In genomic region chr12:26452951-26453350, GRCm38 (mm10) we compare ENCODE assay signal across 23 mouse cellular contexts. TPM values are rescaled to one million over a fixed set of nuclear protein-coding genes. Genes with fewer than 3 reads are reported as not detected.
DNase-seq lines count a peak whose midpoint lies in the region; ATAC-seq and TF ChIP-seq lines count a peak whose summit lies in the region.
"Had no signal": no experiment of that assay in that cellular context is flagged by ENCODE, and none has a peak within 500 bp of the region (broad histone marks: within the 10 kb centered on the region; RNA-seq: fewer than 3 reads in every experiment).

No protein-coding gene starts in this region.

- H3K9ac ChIP-seq in heart, adult 2 months (ENCODE audit: low read depth, low read length), result peak overlapping the region; percentile 25; the same call in 1 of the 2 replicates
- H3K9ac ChIP-seq in liver, postnatal 0 days (replicated peaks), result no peak overlapping the region
- no peak overlapping the region for H3K9ac ChIP-seq in intestine, postnatal 0 days (ENCODE audit: low read depth, low read length)
- H3K9ac ChIP-seq: heart, embryonic 15.5 days; hindbrain, embryonic 15.5 days had no signal

- no peak overlapping the region for H3K4me3 ChIP-seq in heart, adult 2 months
- peak overlapping the region; percentile 57 for H3K4me3 ChIP-seq in liver, postnatal 0 days (ENCODE audit: low read depth, low read length)
- H3K4me3 ChIP-seq in intestine, postnatal 0 days (ENCODE audit: low read depth, low read length), result no peak overlapping the region
- H3K4me3 ChIP-seq: embryonic facial prominence, embryonic 10.5 days; gastrocnemius, adult 2 months; heart, embryonic 15.5 days; hindbrain, embryonic 15.5 days had no signal

- DNase-seq in heart, adult 2 months, result no peak
- no peak for DNase-seq in heart, adult 11 months
- DNase-seq in liver, postnatal 0 days, result no peak
- DNase-seq in liver, result no peak
- no peak for DNase-seq in urinary bladder, postnatal 36 days (ENCODE audit: low spot score in 2 of 2)
- DNase-seq: adrenal gland, postnatal 25 days; cerebellum, adult 11-12 months; cerebellum, adult 9-11 months; cerebellum, postnatal 36 days; gastrocnemius, adult 2 months; gastrocnemius, postnatal 25 days; heart, adult 18-20 months; heart, postnatal 14 days had no signal

- ATAC-seq in liver, postnatal 0 days, result no peak
- ATAC-seq in common myeloid progenitor, adult 5-6 weeks (replicated peaks; ENCODE audit: low read depth, poor library complexity, severe bottlenecking), result peak; percentile 53
- no peak for ATAC-seq in intestine, postnatal 0 days
- ATAC-seq: activated CD4-positive, CD25-positive, alpha-beta regulatory T cell, adult 4 months; forebrain, embryonic 14.5 days; Patski had no signal

- H3K27me3 ChIP-seq in heart, adult 2 months (ENCODE audit: control insufficient read depth, insufficient read depth, low read length), result no peaks in the 10 kb centered on the region
- H3K27me3 ChIP-seq in liver, postnatal 0 days (ENCODE audit: insufficient read depth, low read length), result no peaks in the 10 kb centered on the region
- H3K27me3 ChIP-seq in intestine, postnatal 0 days (replicated peaks; ENCODE audit: control insufficient read depth, insufficient read depth, low read length), result no peaks in the 10 kb centered on the region
- H3K27me3 ChIP-seq: CH12.LX; heart, embryonic 15.5 days; hindbrain, embryonic 15.5 days; Patski had no signal

- WGBS in heart, adult 2 months, result 28% methylated on average over 4 of the region's 4 CpGs
- WGBS in liver, postnatal 0 days (ENCODE audit: insufficient replicate concordance), result 19% methylated on average over 4 of the region's 4 CpGs
- WGBS in intestine, postnatal 0 days, result 35% methylated on average over 4 of the region's 4 CpGs

- peaks cover 32% of the 10 kb centered on the region for H3K36me3 ChIP-seq in heart, adult 2 months (ENCODE audit: control insufficient read depth, insufficient read depth, low read length)
- H3K36me3 ChIP-seq in liver, postnatal 0 days (replicated peaks; ENCODE audit: insufficient read depth, low read length), result peaks cover 49% of the 10 kb centered on the region
- no peaks in the 10 kb centered on the region for H3K36me3 ChIP-seq in intestine, postnatal 0 days (ENCODE audit: control insufficient read depth, insufficient read depth)
- H3K36me3 ChIP-seq: embryonic facial prominence, embryonic 10.5 days; heart, embryonic 15.5 days; hindbrain, embryonic 15.5 days had no signal

- intact Hi-C loops in heart, adult 2 months (cut with DNase I), result no loop called here

- no peak for TF ChIP-seq POLR2A in heart, adult 2 months (IDR thresholded peaks at IDR 0.05; ENCODE audit: insufficient read depth, low read depth, low read length)

- H3K4me2 ChIP-seq in liver, postnatal 0 days (ENCODE audit: low read depth, low read length), result peak overlapping the region; percentile 72
- H3K4me2 ChIP-seq in intestine, postnatal 0 days (replicated peaks; ENCODE audit: low read depth), result no peak overlapping the region
- H3K4me2 ChIP-seq: heart, embryonic 11.5 days; heart, embryonic 15.5 days; hindbrain, embryonic 15.5 days had no signal

- no peak for TF ChIP-seq EP300 in heart, adult 2 months (IDR thresholded peaks at IDR 0.05; ENCODE audit: insufficient read depth, low read depth, low read length)
- no peak for TF ChIP-seq EP300 in liver, postnatal 0 days (IDR thresholded peaks at IDR 0.05; ENCODE audit: low read depth)

- no peaks in the 10 kb centered on the region for H3K9me3 ChIP-seq in liver, postnatal 0 days (ENCODE audit: low read length)
- H3K9me3 ChIP-seq in intestine, postnatal 0 days (ENCODE audit: control insufficient read depth), result no peaks in the 10 kb centered on the region
- H3K9me3 ChIP-seq: embryonic facial prominence, embryonic 10.5 days; heart, embryonic 15.5 days; hindbrain, embryonic 15.5 days had no signal

- no peak for TF ChIP-seq CTCF in heart, adult 2 months (IDR thresholded peaks at IDR 0.05)
- TF ChIP-seq CTCF in liver, postnatal 0 days (IDR thresholded peaks at IDR 0.05; ENCODE audit: low read depth), result no peak
- no peak for TF ChIP-seq CTCF in intestine, postnatal 0 days (IDR thresholded peaks at IDR 0.05; ENCODE audit: low read depth)

- peak overlapping the region; percentile 9; the same call in 1 of the 2 replicates for H3K27ac ChIP-seq in heart, adult 2 months
- 0 out of 2 replicates have a peak overlapping the region, but pooled peaks have one; percentile 4 for H3K27ac ChIP-seq in liver, postnatal 0 days (ENCODE audit: low read depth)
- no peak overlapping the region for H3K27ac ChIP-seq in intestine, postnatal 0 days (ENCODE audit: low read depth, low read length)
- H3K27ac ChIP-seq: embryonic facial prominence, embryonic 10.5 days; gastrocnemius, adult 2 months; heart, embryonic 15.5 days; hindbrain, embryonic 15.5 days had no signal

- peaks cover 14% of the 10 kb centered on the region for H3K4me1 ChIP-seq in heart, adult 2 months (ENCODE audit: control insufficient read depth, insufficient read depth, low read length)
- peaks cover 26% of the 10 kb centered on the region for H3K4me1 ChIP-seq in liver, postnatal 0 days (ENCODE audit: insufficient read depth)
- peaks cover 4% of the 10 kb centered on the region; the same call in 1 of the 2 replicates for H3K4me1 ChIP-seq in intestine, postnatal 0 days (replicated peaks; ENCODE audit: control insufficient read depth, insufficient read depth, low read length)

- H3K79me2 ChIP-seq in heart, adult 2 months (replicated peaks; ENCODE audit: control insufficient read depth, insufficient read depth, low read length), result no peaks in the 10 kb centered on the region

RNA-seq across cellular contexts. Expression of gene Rsad2, which starts 3.3 kb away (rescaled TPM):
- total RNA-seq in heart, adult 2 months (2021), result 10 to 100 TPM in 1 of 2 experiments, 1 to 10 TPM in 1; 7.4 to 14.4 TPM
- polyA plus RNA-seq in heart, adult 2 months (2012; rRNA removed), result 6.9 and 8.2 TPM in 2 replicates
- 52.5 and 62.2 TPM in 2 replicates for polyA plus RNA-seq in liver, postnatal 0 days (2015; fragmentation: Nextera tagmentation; extraction: Ambion mirVana)
- total RNA-seq in common myeloid progenitor, adult 5-6 weeks (2017), result 1.8 and 4.1 TPM in 2 replicates
- 10.8 and 13.1 TPM in 2 replicates for polyA plus RNA-seq in intestine, postnatal 0 days (2015; fragmentation: Nextera tagmentation; extraction: Ambion mirVana)

RNA-seq across cellular contexts. Expression of gene Cmpk2, which starts 16.1 kb away (rescaled TPM):
- 1 to 10 TPM; 4.2 to 4.5 TPM for total RNA-seq in heart, adult 2 months (2021)
- polyA plus RNA-seq in heart, adult 2 months (2012; rRNA removed), result 3.8 and 6.6 TPM in 2 replicates
- 12.8 and 14.2 TPM in 2 replicates for polyA plus RNA-seq in liver, postnatal 0 days (2015; fragmentation: Nextera tagmentation; extraction: Ambion mirVana)
- total RNA-seq in common myeloid progenitor, adult 5-6 weeks (2017), result 11.2 and 15.8 TPM in 2 replicates
- 14.2 and 15.0 TPM in 2 replicates for polyA plus RNA-seq in intestine, postnatal 0 days (2015; fragmentation: Nextera tagmentation; extraction: Ambion mirVana)

RNA-seq across cellular contexts. Expression of gene Rnf144a, which starts 37.9 kb away (rescaled TPM):
- 10 to 100 TPM; 12.7 to 13.4 TPM for total RNA-seq in heart, adult 2 months (2021)
- polyA plus RNA-seq in heart, adult 2 months (2012; rRNA removed), result 11.5 and 17.2 TPM in 2 replicates
- 3.1 and 3.2 TPM in 2 replicates for polyA plus RNA-seq in liver, postnatal 0 days (2015; fragmentation: Nextera tagmentation; extraction: Ambion mirVana)
- total RNA-seq in common myeloid progenitor, adult 5-6 weeks (2017), result 31.0 and 42.0 TPM in 2 replicates
- polyA plus RNA-seq in intestine, postnatal 0 days (2015; fragmentation: Nextera tagmentation; extraction: Ambion mirVana), result 4.4 and 5.5 TPM in 2 replicates
